Mouse (Mus musculus): ENCODE results near the gene Gga3.
A peak's percentile ranks its signal among the peaks of the same experiment; 100 is the strongest.

Gga3 gene

GRCm38 (mm10) chr11:115630532-115631504, 27.0 kb upstream of the Gga3 start:
- peak; percentile 58 for DNase-seq (ENCODE audit: low read depth)

DNA sequence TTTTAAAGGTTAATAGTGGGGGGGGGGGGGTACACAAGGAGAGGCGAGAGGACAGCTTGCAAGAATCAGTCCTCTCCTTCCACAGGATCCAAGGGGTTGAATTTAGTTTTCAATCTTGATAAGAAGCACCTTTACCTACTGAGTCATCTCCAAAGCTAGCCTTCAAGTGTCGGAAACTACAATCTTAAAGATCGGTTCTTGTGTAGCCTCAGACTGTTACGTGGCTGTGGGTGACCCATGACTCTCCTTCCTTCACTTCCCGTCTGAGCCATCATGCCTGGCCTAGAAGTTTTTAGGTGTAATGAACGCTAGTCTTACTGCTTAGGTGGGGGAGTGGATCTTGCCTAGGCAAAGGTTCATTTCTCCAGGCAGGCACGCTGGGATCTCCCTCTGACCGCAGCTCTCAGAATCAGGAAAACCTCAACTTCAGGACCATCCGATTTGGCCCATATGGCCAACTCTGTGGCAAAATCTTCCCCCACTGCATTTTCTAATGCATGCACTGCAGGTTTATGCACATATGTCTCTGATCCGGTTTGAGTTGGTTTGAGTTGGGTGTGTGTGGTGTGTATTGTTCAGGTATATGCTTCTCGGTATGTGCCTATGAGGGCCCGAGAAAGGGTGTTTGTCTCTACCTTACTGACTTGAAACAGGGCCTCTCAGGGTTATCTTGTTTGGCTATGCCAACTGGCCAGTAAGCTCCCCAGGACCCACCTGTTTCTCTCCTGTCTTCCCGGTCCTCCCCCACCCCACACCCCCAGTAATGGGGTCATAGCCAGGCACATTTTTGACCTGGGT, 26.1 kb upstream of the Gga3 start:
- DNase-seq (ENCODE audit: low read depth), result no peak

DNA sequence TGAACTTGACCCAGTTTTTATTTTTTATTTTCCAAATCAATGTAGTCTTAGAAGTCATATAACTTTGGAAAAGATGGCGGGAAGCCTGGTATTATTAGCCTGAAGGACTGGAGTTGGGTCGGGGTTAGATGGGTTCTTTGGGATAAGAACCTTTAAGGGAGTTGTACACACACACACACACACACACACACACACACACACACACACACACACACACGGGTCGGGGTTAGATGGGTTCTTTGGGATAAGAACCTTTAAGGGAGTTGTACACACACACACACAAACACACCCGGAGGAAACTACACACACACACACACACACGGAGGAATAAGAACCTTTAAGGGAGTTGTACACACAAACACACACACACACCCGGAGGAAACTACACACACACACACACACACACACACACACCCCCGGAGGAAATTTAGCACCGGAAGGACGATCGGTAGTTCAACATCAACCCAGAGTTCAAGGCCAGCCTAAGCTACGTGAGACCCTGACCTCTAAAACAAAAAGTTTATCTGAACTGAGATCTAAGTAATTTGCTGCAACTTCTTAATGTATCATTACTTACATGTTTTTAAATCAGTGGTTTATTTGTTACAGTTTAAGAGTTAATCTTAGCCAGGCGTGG, 24.7 kb upstream of the Gga3 start:
- no peak for DNase-seq (ENCODE audit: low read depth)

DNA sequence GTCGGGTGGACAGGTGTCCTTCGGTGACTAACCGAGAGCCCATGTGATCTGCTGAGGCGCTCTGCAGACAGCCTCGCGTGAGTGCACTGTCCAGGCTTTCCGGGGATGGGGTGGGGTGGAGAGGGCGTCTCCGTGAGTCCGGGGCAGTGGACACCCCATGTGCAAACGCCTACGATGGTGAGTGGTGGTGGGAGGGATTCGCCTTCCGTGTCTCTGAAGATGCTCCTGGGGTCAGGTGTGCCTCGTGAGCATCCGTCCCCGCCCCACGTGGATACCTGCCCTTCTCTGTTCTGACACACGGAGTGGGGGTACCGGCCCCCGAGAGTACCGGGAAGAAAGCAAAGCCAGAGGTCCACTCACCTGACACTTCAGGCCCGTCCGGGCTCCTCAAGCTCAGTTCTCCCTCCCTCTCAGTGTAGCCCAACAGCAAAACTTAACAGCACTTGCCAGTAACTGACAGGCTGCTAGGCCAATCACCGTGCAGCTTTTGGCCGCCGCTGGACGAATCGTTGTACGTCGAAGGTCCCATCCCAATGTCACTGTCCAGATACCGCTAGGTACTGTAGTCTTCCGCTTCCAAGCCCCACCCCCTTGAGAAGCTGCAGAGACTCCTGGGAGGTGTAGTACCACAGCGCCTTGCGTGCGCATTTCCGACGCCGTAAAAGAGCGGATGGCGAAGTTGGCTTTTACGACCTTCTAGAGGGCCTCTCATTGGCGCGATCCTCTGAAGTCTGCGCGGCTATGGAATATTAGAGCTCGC, 24.0 kb upstream of the Gga3 start, which contains the start of gene Slc25a19:
Gene Slc25a19, minus strand, starts transcription at position 591 of the 760 bp plus-strand sequence.
- DNase-seq (ENCODE audit: low read depth), result peak; percentile 99

- DNase-seq (ENCODE audit: low read depth), result no peak
Measured at GRCm38 (mm10) chr11:115626824-115627616, 23.2 kb upstream of the Gga3 start.

DNA sequence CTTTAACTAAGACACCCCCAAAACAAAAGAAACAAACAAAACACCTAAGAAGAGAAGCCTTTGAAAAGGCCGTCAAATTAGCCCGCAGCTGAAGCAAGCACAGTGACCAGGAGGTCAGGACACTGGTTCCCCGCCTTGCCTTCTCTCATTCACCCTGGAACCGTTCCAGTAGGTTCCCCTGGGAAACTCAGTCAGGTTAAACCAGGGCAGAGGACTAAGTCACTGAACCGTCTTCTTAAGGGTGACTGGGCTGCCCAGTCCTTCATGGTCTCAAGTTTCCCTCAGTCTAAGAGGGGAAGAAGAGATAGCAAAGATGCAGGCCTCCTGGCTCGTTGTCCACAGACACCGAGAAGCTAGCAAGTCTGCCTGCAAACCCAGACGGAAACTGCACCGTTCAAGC, 22.0 kb upstream of the Gga3 start:
- no peak for DNase-seq (ENCODE audit: low read depth)

- DNase-seq (ENCODE audit: low read depth), result peak; percentile 53
Measured at GRCm38 (mm10) chr11:115623487-115624070, 19.7 kb upstream of the Gga3 start.

DNA sequence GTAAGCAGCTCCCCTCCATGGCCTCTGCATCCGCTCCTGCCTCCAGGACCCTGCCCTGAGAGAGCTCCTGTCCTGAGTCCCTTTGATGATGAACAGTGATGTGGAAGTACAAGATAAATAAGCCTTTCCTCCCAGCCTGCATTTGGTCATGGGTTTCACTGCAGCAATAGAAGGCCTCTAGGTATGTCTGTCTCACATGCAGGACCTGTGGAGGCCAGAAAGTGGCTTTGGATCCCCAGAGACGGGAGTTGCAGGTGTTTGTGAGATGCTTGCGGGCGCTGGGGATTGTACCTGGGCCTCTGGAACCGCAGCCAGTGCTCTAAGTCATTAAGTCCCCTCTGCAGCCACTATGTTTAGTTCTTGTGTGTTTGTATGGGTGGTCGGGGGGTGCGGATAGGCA, 16.1 kb upstream of the Gga3 start:
- no peak for DNase-seq (ENCODE audit: low read depth)

DNA sequence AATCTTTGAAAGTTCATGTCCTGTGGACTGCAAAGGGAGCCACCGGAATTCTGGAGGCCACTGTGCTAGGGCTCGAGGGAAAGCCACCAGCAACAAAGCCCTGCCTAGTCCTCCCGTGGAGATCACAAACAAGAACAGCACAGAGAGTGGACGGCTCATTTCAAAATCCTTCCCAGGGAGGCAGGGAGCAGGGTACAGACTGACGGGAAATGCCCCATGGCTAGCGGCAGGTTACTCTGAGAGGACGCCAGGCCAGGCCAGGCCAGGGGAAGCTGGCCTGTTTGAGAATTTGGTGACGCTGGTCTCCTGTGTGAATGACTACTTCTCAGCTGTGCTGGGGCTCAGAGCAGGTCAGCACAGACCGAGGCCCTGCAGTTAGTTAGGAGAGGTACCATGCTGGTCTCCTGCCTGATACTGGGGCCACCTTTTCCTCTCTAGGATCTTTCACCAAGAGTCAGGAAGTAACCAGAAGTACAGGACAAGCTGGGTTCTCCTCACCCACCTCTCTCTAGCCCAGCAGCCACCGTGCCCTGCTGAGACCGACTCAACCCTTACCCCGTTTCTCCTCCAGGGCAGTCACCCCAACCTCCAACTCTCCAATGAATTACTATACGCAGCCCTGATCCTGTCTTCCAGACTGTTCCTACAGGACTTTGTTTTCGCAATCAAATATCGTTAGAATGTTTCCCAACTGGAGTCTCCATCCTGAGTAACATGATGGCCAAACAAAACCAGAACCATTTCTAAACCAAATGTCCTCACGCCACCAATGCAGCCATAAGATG, 15.1 kb upstream of the Gga3 start:
- no peak for DNase-seq (ENCODE audit: low read depth)

GRCm38 (mm10) chr11:115618001-115618400, 14.2 kb upstream of the Gga3 start:
- DNase-seq (ENCODE audit: low read depth), result no peak

GRCm38 (mm10) chr11:115616893-115617292, 13.0 kb upstream of the Gga3 start:
- DNase-seq (ENCODE audit: low read depth), result no peak

DNA sequence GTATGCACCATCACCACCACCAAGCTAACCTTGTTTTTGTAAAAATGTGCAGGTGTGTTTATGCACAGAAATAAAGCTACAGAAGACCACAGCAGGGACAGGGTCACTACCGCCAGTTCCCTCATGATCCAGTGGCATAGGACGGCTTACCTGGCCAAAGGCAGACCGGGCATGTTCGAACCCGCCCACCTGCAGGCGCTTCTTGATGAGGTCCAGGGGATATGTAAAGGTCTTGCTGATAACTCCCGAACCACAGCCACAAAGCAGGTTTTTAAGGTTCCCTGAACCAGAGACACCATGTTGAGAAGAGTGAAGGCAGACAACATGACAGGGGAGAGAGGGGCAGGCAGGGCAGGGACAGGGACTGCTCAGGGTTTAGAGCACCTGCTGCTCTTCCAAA, 12.5 kb upstream of the Gga3 start:
- DNase-seq (ENCODE audit: low read depth), result no peak

- no peak for DNase-seq (ENCODE audit: low read depth)
Measured at GRCm38 (mm10) chr11:115615875-115616274, 12.0 kb upstream of the Gga3 start.

- no peak for DNase-seq (ENCODE audit: low read depth)
Measured at GRCm38 (mm10) chr11:115615108-115615825, 11.4 kb upstream of the Gga3 start.

GRCm38 (mm10) chr11:115614346-115615107, 10.7 kb upstream of the Gga3 start:
- no peak for DNase-seq (ENCODE audit: low read depth)

DNA sequence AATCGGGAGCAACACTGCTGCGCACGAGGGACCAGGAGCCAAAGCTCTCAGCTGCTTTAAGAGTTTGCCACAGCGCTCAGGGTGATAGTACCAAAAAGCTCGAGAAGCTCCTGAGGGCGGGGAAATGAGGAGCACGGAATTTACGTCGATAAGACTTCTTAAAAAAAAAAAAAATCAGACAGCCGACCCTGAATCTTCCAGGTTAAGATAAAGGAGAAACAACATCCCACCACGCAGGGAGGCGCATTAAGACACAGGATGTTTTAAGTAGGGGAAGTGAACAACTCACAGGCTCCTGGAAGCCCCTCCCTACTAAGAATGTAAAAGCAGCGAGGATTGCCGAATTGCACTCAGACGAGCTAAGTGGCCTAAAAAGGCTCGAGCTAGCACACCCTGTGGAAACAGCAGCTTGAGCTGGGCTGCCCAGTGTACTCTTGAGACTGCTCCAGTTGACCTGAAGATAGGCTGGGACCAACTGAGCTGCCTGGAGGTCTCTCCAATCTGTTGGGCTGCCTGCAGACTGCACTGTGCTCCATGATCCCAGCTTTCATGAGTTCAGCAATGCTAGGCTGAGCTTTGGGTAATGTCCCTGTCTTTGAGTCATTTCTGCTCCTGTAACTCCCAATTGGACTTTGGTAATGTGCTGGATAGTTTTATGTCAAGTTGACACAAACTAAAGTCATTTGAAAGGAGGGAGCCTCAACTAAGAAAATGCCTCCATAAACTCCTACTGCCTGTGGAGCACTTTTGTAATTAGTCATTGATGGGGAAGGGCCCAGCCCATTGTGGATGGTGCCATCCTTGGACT, 9.5 kb upstream of the Gga3 start:
- DNase-seq (ENCODE audit: low read depth), result no peak

GRCm38 (mm10) chr11:115612410-115613137, 8.7 kb upstream of the Gga3 start, which contains the start of gene Mif4gd:
Mif4gd (minus strand) TSS chr11:115612969.
- DNase-seq (ENCODE audit: low read depth), result peak; percentile 95
